In genomic region chr1:132210922-132211321, GRCm38 (mm10) we compare ENCODE assay signal across 9 mouse cellular contexts. TPM values are rescaled to one million over a fixed set of nuclear protein-coding genes. Genes with fewer than 3 reads are reported as not detected.
DNase-seq lines count a peak whose midpoint lies in the region; ATAC-seq and TF ChIP-seq lines count a peak whose summit lies in the region.
"Had no signal": no experiment of that assay in that cellular context is flagged by ENCODE, and none has a peak within 500 bp of the region (broad histone marks: within the 10 kb centered on the region; RNA-seq: fewer than 3 reads in every experiment).

No protein-coding gene starts in this region.

- WGBS in kidney, adult 2 months: 26% methylated on average over 7 of the region's 7 CpGs
- WGBS in kidney, embryonic 16.5 days: 26% methylated on average over 7 of the region's 7 CpGs
- WGBS in hindbrain, embryonic 14.5 days: 19% methylated on average over 7 of the region's 7 CpGs

- peak; percentile 75 for TF ChIP-seq CTCF in kidney, adult 2 months (conservative IDR thresholded peaks at IDR 0.05; ENCODE audit: insufficient read depth, insufficient read length, low read depth, low read length)

- intact Hi-C loops in gastrocnemius, postnatal 36 days (cut with DNase I): loop anchor here (5.0 kb wide), 1 partner anchor 96 kb away; no protein-coding TSS in a partner anchor

- H3K4me3 ChIP-seq in kidney, adult 2 months (ENCODE audit: insufficient read depth, low read depth, low read length): no peak overlapping the region
- no peak overlapping the region for H3K4me3 ChIP-seq in kidney, embryonic 16.5 days (ENCODE audit: low read length)
- H3K4me3 ChIP-seq in hindbrain, embryonic 14.5 days (replicated peaks; ENCODE audit: low read length): no peak overlapping the region

- H3K36me3 ChIP-seq in kidney, adult 2 months (ENCODE audit: control insufficient read depth, insufficient read depth, low read length): no peaks in the 10 kb centered on the region
- H3K36me3 ChIP-seq in kidney, embryonic 16.5 days (ENCODE audit: insufficient read depth, low read length): no peaks in the 10 kb centered on the region
- H3K36me3 ChIP-seq in hindbrain, embryonic 14.5 days (replicated peaks; ENCODE audit: control insufficient read depth, insufficient read depth): no peaks in the 10 kb centered on the region

- H3K9me3 ChIP-seq in kidney, embryonic 16.5 days (ENCODE audit: low read length): no peaks in the 10 kb centered on the region
- H3K9me3 ChIP-seq in hindbrain, embryonic 14.5 days (ENCODE audit: control insufficient read depth, low read length): no peaks in the 10 kb centered on the region

- no peak for ATAC-seq in kidney, embryonic 16.5 days (ENCODE audit: low FRiP score, low TSS enrichment)
- no peak for ATAC-seq in hindbrain, embryonic 14.5 days (ENCODE audit: low FRiP score)

- no peak overlapping the region for H3K9ac ChIP-seq in kidney, embryonic 16.5 days (replicated peaks; ENCODE audit: low read length)
- no peak overlapping the region for H3K9ac ChIP-seq in hindbrain, embryonic 14.5 days

- H3K27me3 ChIP-seq in kidney, adult 2 months (replicated peaks; ENCODE audit: control insufficient read depth, insufficient read depth, low read length): no peaks in the 10 kb centered on the region
- H3K27me3 ChIP-seq in kidney, embryonic 16.5 days (ENCODE audit: insufficient read depth, low read length): peaks cover 11% of the 10 kb centered on the region; the same call in 1 of the 2 replicates
- no peaks in the 10 kb centered on the region for H3K27me3 ChIP-seq in hindbrain, embryonic 14.5 days (ENCODE audit: control insufficient read depth, insufficient read depth, low read length)

- no peak overlapping the region for H3K4me2 ChIP-seq in kidney, embryonic 16.5 days (replicated peaks; ENCODE audit: low read depth, low read length)
- H3K4me2 ChIP-seq in hindbrain, embryonic 14.5 days (replicated peaks): no peak overlapping the region

- TF ChIP-seq POLR2A in kidney, adult 2 months (IDR thresholded peaks at IDR 0.05; ENCODE audit: low read depth, low read length): no peak

- H3K27ac ChIP-seq in kidney, adult 2 months (ENCODE audit: insufficient read depth, low read depth, low read length): no peak overlapping the region
- H3K27ac ChIP-seq in kidney, embryonic 16.5 days (ENCODE audit: low read length): no peak overlapping the region
- H3K27ac ChIP-seq in hindbrain, embryonic 14.5 days: no peak overlapping the region

- no peaks in the 10 kb centered on the region for H3K4me1 ChIP-seq in kidney, adult 2 months (ENCODE audit: control insufficient read depth, insufficient read depth, low read length)
- peaks cover 15% of the 10 kb centered on the region for H3K4me1 ChIP-seq in kidney, embryonic 16.5 days (ENCODE audit: insufficient read depth, low read length)
- H3K4me1 ChIP-seq in hindbrain, embryonic 14.5 days (replicated peaks; ENCODE audit: control insufficient read depth, insufficient read depth, low read length): peaks cover 40% of the 10 kb centered on the region

- DNase-seq in kidney, adult 2 months: peak; percentile 43
- DNase-seq in R1 (ENCODE audit: low read depth, low spot score): peak; percentile 90
- peak; percentile 84 for DNase-seq in embryo, embryonic 10 days (ENCODE audit: low spot score)
- peak; percentile 46 for DNase-seq in lung, postnatal 25 days (ENCODE audit: low spot score)
- DNase-seq in gastrocnemius, postnatal 36 days: no peak
- no peak for DNase-seq in hindbrain, embryonic 14.5 days (ENCODE audit: low spot score)

RNA-seq across cellular contexts. Expression of gene Gm10188, which starts 18.6 kb away (rescaled TPM):
- polyA plus RNA-seq in kidney, adult 2 months (2012; rRNA removed): not detected in 2 replicates
- not detected in 2 replicates for polyA plus RNA-seq in kidney, embryonic 16.5 days (2015; fragmentation: Nextera tagmentation; extraction: Ambion mirVana)
- total RNA-seq in gastrocnemius, postnatal 36 days (2021): not detected
- polyA plus RNA-seq in hindbrain, embryonic 14.5 days (2014; fragmentation: Nextera tagmentation; extraction: Ambion mirVana): 0.39 and 0.47 TPM in 2 replicates
- total RNA-seq: heart, postnatal 14 days had no signal
- polyA plus RNA-seq: neural tube, embryonic 11.5 days had no signal

RNA-seq across cellular contexts. Expression of gene AC124108.1, which starts 19.7 kb away (rescaled TPM):
- not detected in 2 replicates for polyA plus RNA-seq in kidney, adult 2 months (2012; rRNA removed)
- 0.10 and 0.13 TPM in 2 replicates for polyA plus RNA-seq in kidney, embryonic 16.5 days (2015; fragmentation: Nextera tagmentation; extraction: Ambion mirVana)
- total RNA-seq in gastrocnemius, postnatal 36 days (2021): not detected
- polyA plus RNA-seq in hindbrain, embryonic 14.5 days (2014; fragmentation: Nextera tagmentation; extraction: Ambion mirVana): 3.6 and 3.8 TPM in 2 replicates
- total RNA-seq: heart, postnatal 14 days had no signal

RNA-seq across cellular contexts. Expression of gene Lemd1, which starts 19.7 kb away (rescaled TPM):
- polyA plus RNA-seq in kidney, adult 2 months (2012; rRNA removed): not detected in 2 replicates
- 0.21 and 0.32 TPM in 2 replicates for polyA plus RNA-seq in kidney, embryonic 16.5 days (2015; fragmentation: Nextera tagmentation; extraction: Ambion mirVana)
- not detected for total RNA-seq in gastrocnemius, postnatal 36 days (2021)
- polyA plus RNA-seq in hindbrain, embryonic 14.5 days (2014; fragmentation: Nextera tagmentation; extraction: Ambion mirVana): 15.9 and 22.1 TPM in 2 replicates
- total RNA-seq: heart, postnatal 14 days had no signal

Comparison
In these comparisons a context has a peak if more than half of its experiments do, and no peak if none do; other contexts are left out.
1. DNase-seq: peak in kidney, adult 2 months (single experiment), R1 (single experiment), embryo, embryonic 10 days (single experiment) and lung, postnatal 25 days (single experiment); none in gastrocnemius, postnatal 36 days (0 of 2) and hindbrain, embryonic 14.5 days (single experiment).
2. RNA of gene Lemd1, which starts 19.7 kb away (polyA plus RNA-seq): 15.9 to 22.1 TPM in hindbrain, embryonic 14.5 days; 0.21 to 0.32 TPM in kidney, embryonic 16.5 days and not detected in kidney, adult 2 months; every median in the first group is over 10 times any median in the second.